Mouse (Mus musculus): ENCODE measurements around the gene Slc25a22. TPM values are rescaled to one million over a fixed set of nuclear protein-coding genes. Genes with fewer than 3 reads are reported as not detected.
A peak's percentile ranks its signal among the peaks of the same experiment; 100 is the strongest.

Gene Slc25a22
- polyA plus RNA-seq, 1 experiment from 2014 or later: 19.4 TPM

DNA sequence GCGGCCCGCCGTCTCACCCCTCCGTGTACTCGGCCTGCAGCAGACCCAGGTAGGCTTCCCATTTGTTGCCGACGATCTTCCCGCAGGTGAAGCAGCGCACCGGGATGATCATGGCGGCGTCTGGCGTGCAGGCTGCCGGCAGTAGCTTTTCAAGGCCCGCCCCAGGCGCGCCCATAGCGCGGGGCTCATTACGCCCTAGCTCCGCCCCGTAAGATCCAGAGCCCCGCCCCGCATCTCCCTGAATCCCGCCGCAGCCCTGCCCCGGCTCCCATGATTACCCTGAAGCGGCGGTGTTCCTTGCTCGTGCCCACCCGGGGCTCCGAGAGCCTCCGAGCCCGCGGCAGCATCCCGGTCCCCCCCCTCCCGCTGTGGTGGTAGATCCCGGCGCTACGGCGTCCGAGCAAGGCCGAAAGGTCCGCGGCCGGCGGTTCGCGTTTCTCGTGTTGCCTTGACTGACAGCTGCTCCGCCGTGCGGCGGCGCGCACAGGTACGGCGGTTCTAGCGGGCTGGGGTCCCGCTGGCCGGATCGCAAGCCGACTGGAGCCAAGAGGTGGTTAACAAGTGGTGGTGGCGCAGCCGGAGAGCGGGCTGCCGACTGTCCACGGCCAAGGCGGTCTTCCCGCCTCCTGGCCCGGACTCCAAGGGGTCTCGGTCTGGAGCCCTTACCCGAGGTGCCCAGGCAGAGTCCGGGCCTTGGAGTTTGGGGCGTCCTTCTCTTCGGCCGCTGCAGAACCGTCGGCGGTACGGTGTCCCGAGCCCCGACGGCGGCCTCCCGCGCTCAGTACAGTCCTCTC, 37.5 kb upstream of the Slc25a22 start, which contains the start of the genes Polr2l and Tspan4:
TSS of gene Polr2l (minus strand) at position 122 of the 794 bp plus-strand sequence.
TSS of gene Tspan4 (plus strand) at position 230 of the 794 bp plus-strand sequence.
- H3K9ac ChIP-seq (ENCODE audit: low read depth, low read length): peak within 1 kb of the TSS; percentile 97
- no peaks in the 10 kb centered on the region for H3K27me3 ChIP-seq (ENCODE audit: control insufficient read depth, insufficient read depth, low read length)
- H3K4me2 ChIP-seq: peak within 1 kb of the TSS; percentile 97
- peaks cover 19% of the 10 kb centered on the region for H3K36me3 ChIP-seq (ENCODE audit: control insufficient read depth, insufficient read depth, low read length)
- H3K4me3 ChIP-seq (ENCODE audit: low read depth, low read length): peak within 1 kb of the TSS; percentile 85
- H3K4me1 ChIP-seq (ENCODE audit: control insufficient read depth, insufficient read depth, low read length): peaks cover 35% of the 10 kb centered on the region
- WGBS (ENCODE audit: insufficient replicate concordance): under 1% methylated on average over 87 of the region's 87 CpGs
- peak; percentile 53 for ATAC-seq (replicated peaks; ENCODE audit: insufficient number of reproducible peaks, low FRiP score, low TSS enrichment)
- no peaks in the 10 kb centered on the region for H3K9me3 ChIP-seq (replicated peaks; ENCODE audit: control insufficient read depth, low read length)
- peak within 1 kb of the TSS; percentile 79 for H3K27ac ChIP-seq (ENCODE audit: low read depth, low read length)

DNA sequence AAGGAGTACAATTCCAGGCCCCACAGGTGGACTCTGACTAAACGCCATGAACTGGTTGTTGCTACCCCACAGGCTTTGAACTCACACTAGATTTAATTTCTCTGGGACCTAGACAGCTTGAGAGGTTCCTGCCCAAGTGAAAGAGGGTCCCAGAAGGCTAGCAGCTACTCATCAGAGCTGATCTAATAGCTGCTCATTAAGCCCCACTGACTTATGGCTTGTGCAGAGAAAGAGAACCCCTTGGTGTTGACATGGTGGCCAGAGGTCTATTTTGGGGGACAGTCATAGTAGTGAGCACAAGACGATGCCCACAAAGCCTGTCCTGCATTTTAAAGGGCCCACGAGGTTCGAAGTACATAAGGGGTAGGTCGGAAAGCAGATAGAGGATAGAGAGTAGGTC, 36.5 kb upstream of the Slc25a22 start:
- no peak overlapping the region for H3K27ac ChIP-seq (ENCODE audit: low read depth, low read length)
- peak overlapping the region; percentile 97 for H3K4me2 ChIP-seq
- H3K4me1 ChIP-seq (ENCODE audit: control insufficient read depth, insufficient read depth, low read length): peaks cover 44% of the 10 kb centered on the region
- WGBS (ENCODE audit: insufficient replicate concordance): 9% methylated on average over 5 of the region's 5 CpGs
- no peaks in the 10 kb centered on the region for H3K9me3 ChIP-seq (replicated peaks; ENCODE audit: control insufficient read depth, low read length)
- peaks cover 22% of the 10 kb centered on the region for H3K36me3 ChIP-seq (ENCODE audit: control insufficient read depth, insufficient read depth, low read length)
- no peak for ATAC-seq (replicated peaks; ENCODE audit: insufficient number of reproducible peaks, low FRiP score, low TSS enrichment)
- H3K9ac ChIP-seq (ENCODE audit: low read depth, low read length): peak overlapping the region; percentile 97
- no peaks in the 10 kb centered on the region for H3K27me3 ChIP-seq (ENCODE audit: control insufficient read depth, insufficient read depth, low read length)
- H3K4me3 ChIP-seq (ENCODE audit: low read depth, low read length): peak overlapping the region; percentile 85

- Histone ChIP-seq H3K27ac (ENCODE audit: low read depth, low read length) (no peak overlapping the region), H3K4me2 (no peak overlapping the region), H3K4me3 (ENCODE audit: low read depth, low read length) (no peak overlapping the region), H3K27me3 (ENCODE audit: control insufficient read depth, insufficient read depth, low read length) (no peaks in the 10 kb centered on the region), H3K36me3 (ENCODE audit: control insufficient read depth, insufficient read depth, low read length) (peaks cover 22% of the 10 kb centered on the region), H3K9ac (ENCODE audit: low read depth, low read length) (no peak overlapping the region), H3K4me1 (ENCODE audit: control insufficient read depth, insufficient read depth, low read length) (peaks cover 49% of the 10 kb centered on the region), H3K9me3 (replicated peaks; ENCODE audit: control insufficient read depth, low read length) (no peaks in the 10 kb centered on the region)
- ATAC-seq (replicated peaks; ENCODE audit: insufficient number of reproducible peaks, low FRiP score, low TSS enrichment): no peak
- 83% methylated on average over 6 of the region's 6 CpGs for WGBS (ENCODE audit: insufficient replicate concordance)
These were observed 35.1 kb upstream of the Slc25a22 start for GRCm38 (mm10) chr7:141472763-141473162.

DNA sequence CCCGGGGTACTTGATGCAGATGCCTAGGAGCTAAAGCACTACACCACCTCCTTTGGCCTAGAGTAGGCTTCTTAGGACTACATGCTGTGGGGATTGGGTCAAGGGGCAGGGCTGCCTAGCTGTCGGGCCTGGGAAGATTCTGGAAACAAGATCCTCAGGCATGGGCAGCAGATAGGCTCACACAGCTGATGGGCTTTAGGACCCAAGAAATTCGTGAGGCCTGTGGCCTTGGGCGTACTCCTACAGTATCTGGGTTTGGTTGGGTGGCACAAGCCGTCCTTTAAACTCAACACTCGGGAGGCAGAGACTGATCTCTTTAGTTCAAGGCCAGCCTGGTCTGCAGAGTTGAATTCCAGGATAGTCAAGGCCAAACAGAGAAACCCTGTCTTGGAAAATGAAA, 34.5 kb upstream of the Slc25a22 start:
- Histone ChIP-seq H3K4me1 (ENCODE audit: control insufficient read depth, insufficient read depth, low read length) (peaks cover 43% of the 10 kb centered on the region), H3K4me2 (no peak overlapping the region), H3K4me3 (ENCODE audit: low read depth, low read length) (no peak overlapping the region), H3K9me3 (replicated peaks; ENCODE audit: control insufficient read depth, low read length) (no peaks in the 10 kb centered on the region), H3K27me3 (ENCODE audit: control insufficient read depth, insufficient read depth, low read length) (no peaks in the 10 kb centered on the region), H3K36me3 (ENCODE audit: control insufficient read depth, insufficient read depth, low read length) (peaks cover 22% of the 10 kb centered on the region), H3K9ac (ENCODE audit: low read depth, low read length) (no peak overlapping the region), H3K27ac (ENCODE audit: low read depth, low read length) (no peak overlapping the region)
- 81% methylated on average over 6 of the region's 6 CpGs for WGBS (ENCODE audit: insufficient replicate concordance)
- no peak for ATAC-seq (replicated peaks; ENCODE audit: insufficient number of reproducible peaks, low FRiP score, low TSS enrichment)

DNA sequence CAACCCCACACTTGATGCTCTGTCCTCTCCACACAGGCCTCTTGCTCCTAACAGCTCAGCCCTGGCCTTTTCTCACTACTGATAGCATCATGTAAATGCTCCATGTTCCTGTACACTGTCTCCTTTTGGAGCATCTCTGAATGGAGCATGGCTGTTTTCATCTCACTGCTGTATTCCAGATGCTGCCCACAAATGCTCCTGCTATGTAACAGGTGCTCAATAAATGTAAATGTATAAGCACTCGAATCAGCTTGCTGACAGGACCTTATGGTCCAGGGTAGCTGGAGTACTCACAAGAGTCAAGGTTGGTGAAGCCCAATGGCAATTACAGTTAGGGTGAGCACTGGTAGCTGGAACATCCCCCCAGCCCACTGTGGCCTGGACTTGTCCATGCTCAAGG, 33.5 kb upstream of the Slc25a22 start:
- no peak overlapping the region for H3K27ac ChIP-seq (ENCODE audit: low read depth, low read length)
- H3K27me3 ChIP-seq (ENCODE audit: control insufficient read depth, insufficient read depth, low read length): no peaks in the 10 kb centered on the region
- H3K36me3 ChIP-seq (ENCODE audit: control insufficient read depth, insufficient read depth, low read length): peaks cover 22% of the 10 kb centered on the region
- no peak overlapping the region for H3K4me3 ChIP-seq (ENCODE audit: low read depth, low read length)
- WGBS (ENCODE audit: insufficient replicate concordance): 95% methylated on average over 1 of the region's 1 CpGs
- H3K4me2 ChIP-seq: no peak overlapping the region
- no peaks in the 10 kb centered on the region for H3K9me3 ChIP-seq (replicated peaks; ENCODE audit: control insufficient read depth, low read length)
- H3K9ac ChIP-seq (ENCODE audit: low read depth, low read length): no peak overlapping the region
- no peak for ATAC-seq (replicated peaks; ENCODE audit: insufficient number of reproducible peaks, low FRiP score, low TSS enrichment)
- peaks cover 44% of the 10 kb centered on the region for H3K4me1 ChIP-seq (ENCODE audit: control insufficient read depth, insufficient read depth, low read length)

DNA sequence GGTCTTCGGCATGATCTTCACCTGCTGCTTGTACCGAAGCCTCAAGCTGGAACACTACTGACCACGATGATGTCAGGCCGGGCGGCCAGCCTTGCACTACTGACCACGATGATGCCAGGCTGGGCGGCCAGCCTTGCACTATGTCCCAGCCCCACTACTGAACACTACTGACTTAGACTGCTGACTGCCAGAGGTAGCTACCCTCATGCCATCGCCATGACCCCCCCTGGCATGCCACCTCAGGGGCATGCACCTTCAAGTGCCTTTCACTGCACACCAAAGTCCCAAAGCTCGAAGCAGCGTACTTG, 32.9 kb upstream of the Slc25a22 start:
- peaks cover 41% of the 10 kb centered on the region for H3K4me1 ChIP-seq (ENCODE audit: control insufficient read depth, insufficient read depth, low read length)
- H3K9me3 ChIP-seq (replicated peaks; ENCODE audit: control insufficient read depth, low read length): no peaks in the 10 kb centered on the region
- 91% methylated on average over 10 of the region's 10 CpGs for WGBS (ENCODE audit: insufficient replicate concordance)
- H3K27me3 ChIP-seq (ENCODE audit: control insufficient read depth, insufficient read depth, low read length): peaks cover 2% of the 10 kb centered on the region; the same call in 1 of the 2 replicates
- H3K36me3 ChIP-seq (ENCODE audit: control insufficient read depth, insufficient read depth, low read length): peaks cover 22% of the 10 kb centered on the region
- no peak overlapping the region for H3K4me3 ChIP-seq (ENCODE audit: low read depth, low read length)
- ATAC-seq (replicated peaks; ENCODE audit: insufficient number of reproducible peaks, low FRiP score, low TSS enrichment): no peak
- H3K9ac ChIP-seq (ENCODE audit: low read depth, low read length): no peak overlapping the region
- H3K27ac ChIP-seq (ENCODE audit: low read depth, low read length): no peak overlapping the region
- H3K4me2 ChIP-seq: no peak overlapping the region

- 88% methylated on average over 18 of the region's 18 CpGs for WGBS (ENCODE audit: insufficient replicate concordance)
These were observed 32.4 kb upstream of the Slc25a22 start for GRCm38 (mm10) chr7:141469901-141470636.

GRCm38 (mm10) chr7:141469352-141469751, 31.7 kb upstream of the Slc25a22 start:
- 85% methylated on average over 6 of the region's 6 CpGs for WGBS (ENCODE audit: insufficient replicate concordance)
- ATAC-seq (replicated peaks; ENCODE audit: insufficient number of reproducible peaks, low FRiP score, low TSS enrichment): no peak
- Histone ChIP-seq H3K4me1 (ENCODE audit: control insufficient read depth, insufficient read depth, low read length) (peaks cover 50% of the 10 kb centered on the region), H3K27ac (ENCODE audit: low read depth, low read length) (peak overlapping the region; percentile 96), H3K9ac (ENCODE audit: low read depth, low read length) (peak overlapping the region; percentile 87), H3K36me3 (ENCODE audit: control insufficient read depth, insufficient read depth, low read length) (peaks cover 22% of the 10 kb centered on the region), H3K4me3 (ENCODE audit: low read depth, low read length) (peak overlapping the region; percentile 73), H3K9me3 (replicated peaks; ENCODE audit: control insufficient read depth, low read length) (no peaks in the 10 kb centered on the region), H3K4me2 (peak overlapping the region; percentile 80), H3K27me3 (ENCODE audit: control insufficient read depth, insufficient read depth, low read length) (peaks cover 13% of the 10 kb centered on the region)

More at GRCm38 (mm10) chr7:141469901-141470636, 32.4 kb upstream of the Slc25a22 start:
- peaks cover 22% of the 10 kb centered on the region for H3K36me3 ChIP-seq (ENCODE audit: control insufficient read depth, insufficient read depth, low read length)
- no peak for ATAC-seq (replicated peaks; ENCODE audit: insufficient number of reproducible peaks, low FRiP score, low TSS enrichment)
- peak overlapping the region; percentile 80 for H3K4me2 ChIP-seq
- H3K27ac ChIP-seq (ENCODE audit: low read depth, low read length): peak overlapping the region; percentile 96; the same call in 1 of the 2 replicates
- no peak overlapping the region for H3K4me3 ChIP-seq (ENCODE audit: low read depth, low read length)
- H3K4me1 ChIP-seq (ENCODE audit: control insufficient read depth, insufficient read depth, low read length): peaks cover 44% of the 10 kb centered on the region
- H3K9me3 ChIP-seq (replicated peaks; ENCODE audit: control insufficient read depth, low read length): no peaks in the 10 kb centered on the region
- peak overlapping the region; percentile 87 for H3K9ac ChIP-seq (ENCODE audit: low read depth, low read length)
- peaks cover 7% of the 10 kb centered on the region for H3K27me3 ChIP-seq (ENCODE audit: control insufficient read depth, insufficient read depth, low read length)

Measured in heart, embryonic 11.5 days (tissue).